Mouse (Mus musculus) urinary bladder, postnatal 36 days (tissue): ENCODE measurements around the gene Ormdl3.
A peak's percentile ranks its signal among the peaks of the same experiment; 100 is the strongest.

Experiments used
- DNase-seq, 2 experiments: peaks; one replicate each; pipeline ENCODE4 v3.0.0; 2022; ENCODE audit warnings: low spot score in 2 of 2, mixed read lengths in 1 of 2

Ormdl3 gene

GRCm38 (mm10) chr11:98588833-98589281, 1.7 kb upstream of the Ormdl3 start:
- no peak for DNase-seq

- peak; percentile 79 to 88 for DNase-seq
Observed at GRCm38 (mm10) chr11:98587684-98588546, 747 bp upstream of the Ormdl3 start.

- DNase-seq = peak in 1 of 2 experiments; percentile 38
Observed at GRCm38 (mm10) chr11:98586087-98586891, 879 bp downstream of the Ormdl3 start.

- DNase-seq = peak in 1 of 2 experiments; percentile 41
Observed at GRCm38 (mm10) chr11:98584629-98585177, 2.5 kb downstream of the Ormdl3 start.

GRCm38 (mm10) chr11:98584146-98584545, 3.0 kb downstream of the Ormdl3 start:
- no peak for DNase-seq

- DNase-seq = no peak
Observed at GRCm38 (mm10) chr11:98583571-98583970, 3.6 kb downstream of the Ormdl3 start.

GRCm38 (mm10) chr11:98583265-98583552, 4.0 kb downstream of the Ormdl3 start:
- no peak for DNase-seq

GRCm38 (mm10) chr11:98582551-98583264, 4.5 kb downstream of the Ormdl3 start:
- no peak for DNase-seq

- no peak for DNase-seq
Observed at GRCm38 (mm10) chr11:98582030-98582388, 5.2 kb downstream of the Ormdl3 start.

GRCm38 (mm10) chr11:98581286-98582029, 5.7 kb downstream of the Ormdl3 start:
- no peak for DNase-seq

GRCm38 (mm10) chr11:98580301-98581121, 6.7 kb downstream of the Ormdl3 start:
- DNase-seq = no peak

- DNase-seq = peak in 1 of 2 experiments; percentile 65
Observed at GRCm38 (mm10) chr11:98577776-98578175, 9.4 kb downstream of the Ormdl3 start.

GRCm38 (mm10) chr11:98569461-98569860, 17.7 kb downstream of the Ormdl3 start:
- no peak for DNase-seq

- no peak for DNase-seq
Observed at GRCm38 (mm10) chr11:98568326-98568725, 18.8 kb downstream of the Ormdl3 start.

GRCm38 (mm10) chr11:98563921-98564414, 23.2 kb downstream of the Ormdl3 start:
- no peak for DNase-seq

- no peak for DNase-seq
Observed at GRCm38 (mm10) chr11:98563025-98563424, 24.1 kb downstream of the Ormdl3 start.

GRCm38 (mm10) chr11:98560942-98561341, 26.2 kb downstream of the Ormdl3 start:
- DNase-seq = no peak

- no peak for DNase-seq
Observed at GRCm38 (mm10) chr11:98555124-98555700, 32.0 kb downstream of the Ormdl3 start.

GRCm38 (mm10) chr11:98553966-98554365, 33.2 kb downstream of the Ormdl3 start:
- DNase-seq = no peak
